Mouse (Mus musculus) hematopoietic stem cell, adult 5-6 weeks (primary cell): ENCODE results near the gene Akr1b7. TPM values are rescaled to one million over a fixed set of nuclear protein-coding genes. Genes with fewer than 3 reads are reported as not detected.
"Not testable (repeated sequence)": the region's sequence is repeated elsewhere in the genome, so short reads cannot be mapped to it uniquely, and the experiment has no call there.

Experiments
- ATAC-seq, 2 experiments: fragments of 125-278 bp in 1 of 2; replicated peaks in 1 of 2; 2 replicates each; pipeline ENCODE4 v1.8.0; 2016 to 2017; ENCODE audit warnings: inconsistent platforms in 2 of 2, mild to moderate bottlenecking in 2 of 2, moderate number of reproducible peaks in 2 of 2, low read depth in 1 of 2, moderate TSS enrichment in 1 of 2; ENCODE audit not compliant: low FRiP score in 2 of 2, poor library complexity in 2 of 2, severe bottlenecking in 2 of 2, insufficient read depth in 1 of 2, low TSS enrichment in 1 of 2
- total RNA-seq: library from RNA; stranded (forward); fragments of 172-1452, 232-1000 nt; gene quantifications from 2 replicates; pipeline ENCODE4 v1.2.3, GENCODE M21; 2017

Akr1b7 gene
- total RNA-seq, 1 experiment from 2014 or later = not detected

DNA sequence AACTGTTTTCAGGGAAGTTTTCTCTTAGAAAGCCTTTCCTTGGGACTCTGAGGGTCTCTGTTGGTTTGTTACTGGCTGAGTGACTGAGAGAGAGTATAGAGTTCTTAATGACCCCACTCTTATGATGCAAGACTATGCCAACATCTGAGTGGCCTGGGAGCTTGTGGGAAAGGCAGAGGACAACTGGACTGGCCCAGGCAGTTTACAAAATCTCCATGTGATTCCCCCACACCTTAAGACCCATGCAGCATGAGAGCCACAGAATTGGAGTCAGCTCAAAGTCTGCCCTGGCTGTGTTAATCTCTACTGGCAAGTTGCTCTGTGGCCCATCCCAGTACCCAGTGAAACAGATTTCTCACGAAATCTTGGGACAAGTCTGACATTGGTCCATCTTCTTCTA lies 554 bp downstream of the Akr1b7 start:
- ATAC-seq = no peak

GRCm38 (mm10) chr6:34413386-34413785 lies 1.3 kb downstream of the Akr1b7 start:
- not testable (repeated sequence) for ATAC-seq

GRCm38 (mm10) chr6:34416521-34416920 lies 4.4 kb downstream of the Akr1b7 start:
- ATAC-seq = no peak

DNA sequence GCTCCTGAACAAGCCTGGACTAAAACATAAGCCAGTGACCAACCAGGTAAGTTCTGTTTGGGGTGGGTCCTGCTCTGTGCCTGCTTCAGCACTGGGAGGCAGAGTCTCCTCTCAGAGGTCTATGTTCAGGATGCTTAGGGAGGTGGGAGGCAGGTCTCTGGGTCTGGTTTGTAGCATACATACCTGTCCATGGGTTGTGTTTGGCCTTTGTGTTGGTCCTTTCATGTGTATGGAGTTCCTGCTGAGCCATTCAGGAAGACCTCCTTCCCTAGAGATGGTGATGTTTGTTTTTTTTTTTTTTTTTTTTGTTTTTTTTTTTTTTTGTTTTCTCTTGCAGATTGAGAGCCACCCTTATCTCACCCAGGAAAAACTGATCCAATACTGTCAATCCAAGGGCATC lies 6.9 kb downstream of the Akr1b7 start:
- no peak for ATAC-seq

DNA sequence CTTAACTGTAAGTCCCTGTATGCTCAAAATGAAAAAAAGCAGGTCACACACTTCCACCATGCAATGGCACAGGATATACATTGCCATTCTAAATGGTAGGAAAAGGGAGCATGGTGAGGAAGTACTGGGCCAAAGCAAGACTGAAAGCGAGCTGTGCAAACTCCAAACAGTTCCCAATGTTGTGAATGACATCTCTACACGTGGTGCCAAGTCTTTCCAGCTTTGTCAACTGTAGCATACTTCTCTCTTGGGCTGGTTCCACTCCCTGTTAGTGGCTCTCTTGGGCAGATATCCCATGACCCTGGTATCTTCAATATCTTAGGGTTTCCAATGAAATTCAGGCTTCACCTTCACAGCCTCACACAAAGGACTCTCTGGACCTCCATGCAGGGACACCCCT lies 26.9 kb downstream of the Akr1b7 start:
- no peak for ATAC-seq

- ATAC-seq = no peak
These were observed 29.6 kb downstream of the Akr1b7 start for GRCm38 (mm10) chr6:34441556-34442257.

DNA sequence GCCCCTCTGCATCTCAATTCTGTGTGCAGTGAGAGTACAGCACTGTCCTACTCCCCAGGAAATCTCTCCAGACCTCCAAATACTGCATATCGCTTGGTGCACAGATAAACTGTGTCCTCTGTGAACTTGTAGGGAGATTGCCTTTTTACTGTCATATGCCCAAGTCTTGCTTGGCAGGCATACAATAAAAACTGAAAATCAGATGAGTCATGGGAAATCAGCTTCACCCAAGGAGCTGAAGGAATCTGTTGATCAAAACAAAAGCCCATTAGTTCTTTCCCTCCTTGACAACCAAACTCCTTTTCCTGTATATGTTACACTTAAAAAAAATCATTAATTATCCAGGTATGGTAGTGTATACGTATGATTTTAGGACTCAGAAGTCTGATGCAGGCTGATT lies 31.7 kb downstream of the Akr1b7 start:
- no peak for ATAC-seq

DNA sequence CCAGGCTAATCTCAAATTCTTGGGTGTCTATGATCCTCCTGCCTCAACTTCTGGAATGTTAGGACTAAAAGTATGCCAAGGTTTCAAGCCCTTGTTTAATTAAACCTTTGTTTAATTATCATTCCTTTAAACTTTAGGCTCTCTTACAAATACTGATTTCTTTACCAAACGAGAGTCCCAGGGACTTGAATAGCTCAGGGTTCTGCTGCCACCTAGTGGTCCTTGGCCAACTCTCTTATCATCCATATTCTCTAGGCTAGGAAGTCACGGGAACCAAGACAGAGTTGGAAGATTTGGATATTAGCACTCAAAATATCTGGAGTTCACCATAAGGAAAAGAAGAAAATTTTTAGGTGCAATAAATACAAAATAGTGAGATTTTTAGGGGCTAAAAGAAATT lies 35.8 kb downstream of the Akr1b7 start:
- 0 out of 4 replicates have a peak, but pooled peaks have one; percentile 59 to 66 for ATAC-seq

- ATAC-seq = no peak
These were observed 36.6 kb downstream of the Akr1b7 start for GRCm38 (mm10) chr6:34448696-34449095.

GRCm38 (mm10) chr6:34452963-34453770 lies 41.0 kb downstream of the Akr1b7 start:
- no peak for ATAC-seq

DNA sequence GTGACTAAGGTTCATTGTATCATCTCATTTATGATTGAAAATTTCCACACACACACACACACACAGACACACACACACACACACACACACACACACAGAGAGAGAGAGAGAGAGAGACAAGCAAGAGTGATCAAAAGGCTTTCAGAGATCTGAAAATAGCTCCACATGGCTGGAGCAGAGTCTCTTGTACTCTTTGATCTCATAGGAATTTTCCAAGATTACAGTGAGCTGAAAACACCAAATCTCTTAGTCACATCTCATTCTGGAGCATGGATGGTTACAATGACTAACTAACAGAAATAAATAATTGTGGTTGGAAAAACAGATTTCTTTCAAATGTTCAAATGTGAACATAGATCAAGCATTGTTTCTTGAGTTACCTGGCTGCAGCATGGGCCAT lies 47.3 kb downstream of the Akr1b7 start:
- no peak for ATAC-seq

- no peak for ATAC-seq
These were observed 48.5 kb downstream of the Akr1b7 start for GRCm38 (mm10) chr6:34460651-34461050.

DNA sequence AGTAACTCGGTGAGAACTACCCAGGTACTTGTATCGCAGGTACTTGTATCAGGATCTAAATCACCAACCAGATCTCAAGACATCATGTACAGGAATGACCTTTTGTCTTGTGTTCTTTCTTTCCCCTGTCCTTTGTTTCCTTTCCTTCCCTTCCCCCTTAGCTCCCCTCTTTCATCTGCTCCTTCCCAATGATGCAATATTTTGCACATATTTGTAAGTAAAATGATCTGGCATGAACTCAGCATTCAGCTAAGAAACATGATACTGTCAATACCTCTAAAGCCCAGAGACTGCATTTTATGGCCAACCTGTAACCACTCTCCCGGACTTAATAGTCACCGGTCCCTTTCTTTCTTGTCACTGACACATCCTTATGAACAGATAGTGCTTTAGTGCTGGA lies 51.4 kb downstream of the Akr1b7 start:
- ATAC-seq = no peak

DNA sequence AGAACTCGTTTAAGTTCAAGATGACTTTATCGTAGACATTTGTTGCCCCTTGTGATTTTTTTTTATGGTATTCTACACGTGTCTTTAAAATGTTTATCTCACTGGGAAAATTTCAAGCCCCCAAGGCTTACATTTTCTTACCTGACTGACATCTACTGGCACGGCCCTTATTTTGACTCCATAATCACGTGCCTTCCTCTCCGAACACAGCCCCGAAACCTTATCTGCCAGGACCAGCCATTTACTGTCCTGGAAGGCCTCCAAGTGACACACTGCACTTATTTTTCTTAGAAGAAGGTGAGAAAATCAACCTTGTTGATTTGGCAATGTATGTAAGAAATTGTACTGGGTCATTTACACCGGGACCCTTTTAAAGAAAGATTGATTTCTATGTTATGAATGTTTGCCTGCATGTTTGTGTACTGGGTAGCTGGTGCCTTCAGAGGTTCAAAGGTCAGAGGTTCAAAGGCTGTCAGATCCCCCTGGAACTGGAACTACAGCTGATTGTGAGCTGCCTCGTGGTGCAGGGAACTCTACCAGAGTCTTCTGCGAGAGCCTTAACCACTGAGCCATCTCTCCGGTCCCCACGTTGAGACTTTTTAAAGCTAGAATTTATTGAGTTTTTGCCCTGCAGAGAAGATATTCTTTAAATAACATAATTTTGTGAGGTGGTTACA lies 59.4 kb downstream of the Akr1b7 start:
- no peak for ATAC-seq

Other genes starting within 250 kb of the Akr1b7 start
- gene Slc35b4, start 235.2 kb upstream of the Akr1b7 start, total RNA-seq = 31.8 and 32.2 TPM in 2 replicates
- gene Akr1b3, start 94.9 kb upstream of the Akr1b7 start, total RNA-seq = 101 and 135 TPM in 2 replicates
- not detected in 2 replicates for gene Akr1b8, start 58.2 kb upstream of the Akr1b7 start, total RNA-seq
- 40.2 and 53.3 TPM in 2 replicates for gene Akr1b10, start 28.1 kb upstream of the Akr1b7 start, total RNA-seq
- 21.1 and 35.0 TPM in 2 replicates for gene Bpgm, start 63.9 kb downstream of the Akr1b7 start, total RNA-seq
- 0.65 TPM in 1 of 2 replicates, not detected in the other for gene Cald1, start 186.2 kb downstream of the Akr1b7 start, total RNA-seq